Mouse (Mus musculus) MEL (cell line): ENCODE results near the gene Bend4. TPM values are rescaled to one million over a fixed set of nuclear protein-coding genes. Genes with fewer than 3 reads are reported as not detected.

Source experiments
- DNase-seq: peaks from one replicate; pipeline ENCODE4 v3.0.0; 2011; ENCODE audit warnings: low read depth, low spot score
- H3K27ac ChIP-seq: 2 replicates; pipeline ENCODE4 v1.5.1; 2012; ENCODE audit warnings: low read depth, mild to moderate bottlenecking, control low read depth, low read length, moderate library complexity; ENCODE audit not compliant: control insufficient read depth
- H3K27me3 ChIP-seq, 2 experiments: fragments of 150-350 bp in 1 of 2; sonication (generic) in 1 of 2; 2 replicates each; pipeline ENCODE4 v1.6.1; 2012; ENCODE audit warnings: low read length in 2 of 2, mild to moderate bottlenecking in 2 of 2, improper control_type of control experiment in 1 of 2, moderate library complexity in 1 of 2; ENCODE audit not compliant: insufficient read depth in 2 of 2, control insufficient read depth in 1 of 2
- H3K36me3 ChIP-seq, 2 experiments: 2 replicates each; pipeline ENCODE4 v1.6.1; 2012 to 2014; ENCODE audit warnings: low read length in 2 of 2, improper control_type of control experiment in 1 of 2, inconsistent platforms in 1 of 2, mild to moderate bottlenecking in 1 of 2; ENCODE audit not compliant: insufficient read depth in 2 of 2, control insufficient read depth in 1 of 2
- H3K4me1 ChIP-seq, 2 experiments: fragments of 150-350 bp in 1 of 2; sonication (generic) in 1 of 2; 2 replicates each; pipeline ENCODE4 v1.6.1; 2012; ENCODE audit warnings: low read length in 2 of 2, improper control_type of control experiment in 1 of 2, mild to moderate bottlenecking in 1 of 2; ENCODE audit not compliant: insufficient read depth in 2 of 2, control insufficient read depth in 1 of 2
- H3K4me3 ChIP-seq, 2 experiments: fragments of 150-350 bp in 1 of 2; sonication (generic) in 1 of 2; 2 replicates each; pipeline ENCODE4 v1.5.1; 2012; ENCODE audit warnings: low read depth in 2 of 2, low read length in 2 of 2, mild to moderate bottlenecking in 2 of 2, moderate library complexity in 2 of 2, control low read depth in 1 of 2, improper control_type of control experiment in 1 of 2; ENCODE audit not compliant: control insufficient read depth in 1 of 2, insufficient read depth in 1 of 2
- H3K79me2 ChIP-seq: 2 replicates; pipeline ENCODE4 v1.6.1; 2012; ENCODE audit warnings: mild to moderate bottlenecking, low read length, moderate library complexity; ENCODE audit not compliant: control insufficient read depth, poor library complexity, insufficient read depth
- H3K9ac ChIP-seq: 2 replicates; pipeline ENCODE4 v1.6.1; 2012; ENCODE audit warnings: low read depth, mild to moderate bottlenecking, control low read depth, low read length, moderate library complexity; ENCODE audit not compliant: control insufficient read depth, poor library complexity, severe bottlenecking
- H3K9me3 ChIP-seq: fragments of 150-350 bp; sonication (generic); replicated peaks from 2 replicates; pipeline ENCODE4 v1.6.1; 2012; ENCODE audit warnings: mild to moderate bottlenecking, low read length, improper control_type of control experiment, moderate library complexity; ENCODE audit not compliant: insufficient read depth
- CHD2 ChIP-seq: IDR thresholded peaks from 2 replicates; pipeline ENCODE4 v1.6.1; 2011; ENCODE audit warnings: low read length, improper control_type of control experiment
- ETS1 ChIP-seq: IDR thresholded peaks from 2 replicates; pipeline ENCODE4 v1.6.1; 2012; ENCODE audit warnings: low read depth, mild to moderate bottlenecking, inconsistent platforms, low read length, improper control_type of control experiment, moderate library complexity
- GATA1 ChIP-seq: IDR thresholded peaks from 2 replicates; pipeline ENCODE4 v1.6.1; 2011; ENCODE audit warnings: low read depth, low read length, improper control_type of control experiment
- HCFC1 ChIP-seq: IDR thresholded peaks from 2 replicates; pipeline ENCODE4 v1.6.1; 2012; ENCODE audit warnings: low read depth, mild to moderate bottlenecking, inconsistent platforms, low read length, improper control_type of control experiment, moderate library complexity
- KAT2A ChIP-seq: conservative IDR thresholded peaks from 2 replicates; pipeline ENCODE4 v1.6.1; 2012; ENCODE audit warnings: low read depth, low read length, improper control_type of control experiment, inconsistent platforms
- MAX ChIP-seq: IDR thresholded peaks from 2 replicates; pipeline ENCODE4 v1.6.1; 2011; ENCODE audit warnings: low read length, improper control_type of control experiment
- MEF2A ChIP-seq: IDR thresholded peaks from 2 replicates; pipeline ENCODE4 v1.6.1; 2014; ENCODE audit warnings: low read depth, mild to moderate bottlenecking, inconsistent platforms, low read length, improper control_type of control experiment; ENCODE audit not compliant: poor library complexity, insufficient replicate concordance, severe bottlenecking; ENCODE audit errors: extremely low read depth
- MXI1 ChIP-seq: IDR thresholded peaks from 2 replicates; pipeline ENCODE4 v1.6.1; 2011; ENCODE audit warnings: mild to moderate bottlenecking, low read depth, low read length, improper control_type of control experiment
- MYB ChIP-seq: IDR thresholded peaks from 2 replicates; pipeline ENCODE4 v1.6.1; 2011; ENCODE audit warnings: mild to moderate bottlenecking, low read depth, low read length, improper control_type of control experiment
- MYC ChIP-seq: IDR thresholded peaks from 2 replicates; pipeline ENCODE4 v1.6.1; 2011; ENCODE audit warnings: low read depth, mild to moderate bottlenecking, low read length, improper control_type of control experiment, moderate library complexity
- RAD21 ChIP-seq: IDR thresholded peaks from 2 replicates; pipeline ENCODE4 v1.6.1; 2011; ENCODE audit warnings: mild to moderate bottlenecking, low read depth, low read length, improper control_type of control experiment
- SMC3 ChIP-seq: IDR thresholded peaks from 2 replicates; pipeline ENCODE4 v1.6.1; 2011; ENCODE audit warnings: low read depth, low read length, improper control_type of control experiment
- TAL1 ChIP-seq: IDR thresholded peaks from 2 replicates; pipeline ENCODE4 v1.6.1; 2012; ENCODE audit warnings: mild to moderate bottlenecking, inconsistent platforms, low read length, moderate library complexity, mixed read lengths
- TCF12 ChIP-seq: IDR thresholded peaks from 2 replicates; pipeline ENCODE4 v1.6.1; 2014; ENCODE audit warnings: low read depth, mild to moderate bottlenecking, inconsistent platforms, low read length, improper control_type of control experiment, moderate library complexity
- UBTF ChIP-seq: IDR thresholded peaks from 2 replicates; pipeline ENCODE4 v1.6.1; 2012; ENCODE audit warnings: low read depth, mild to moderate bottlenecking, inconsistent platforms, low read length, improper control_type of control experiment, moderate library complexity, borderline replicate concordance; ENCODE audit not compliant: insufficient read depth
- polyA plus RNA-seq, 2 experiments: library from polyadenylated mRNA; stranded (reverse) in 1 of 2; unstranded in 1 of 2; fragments of >175 nt in 1 of 2; fragments of >200 nt in 1 of 2; gene quantifications; 2 replicates each; pipeline versions ENCODE4 v1.2.1 to v1.2.4; 2012; ENCODE audit warnings: low replicate concordance in 2 of 2, low read depth in 1 of 2; ENCODE audit not compliant: insufficient read length in 2 of 2, insufficient read depth in 1 of 2, missing spikeins in 1 of 2
- total RNA-seq: library from RNA; depleted of rRNA; stranded (reverse); fragments of 300-350 nt; gene quantifications from 2 replicates; pipeline ENCODE4 v1.2.3, GENCODE M21; 2012; rRNA removed

The Bend4 gene
- total and polyA plus RNA-seq, 3 experiments: not detected

DNA sequence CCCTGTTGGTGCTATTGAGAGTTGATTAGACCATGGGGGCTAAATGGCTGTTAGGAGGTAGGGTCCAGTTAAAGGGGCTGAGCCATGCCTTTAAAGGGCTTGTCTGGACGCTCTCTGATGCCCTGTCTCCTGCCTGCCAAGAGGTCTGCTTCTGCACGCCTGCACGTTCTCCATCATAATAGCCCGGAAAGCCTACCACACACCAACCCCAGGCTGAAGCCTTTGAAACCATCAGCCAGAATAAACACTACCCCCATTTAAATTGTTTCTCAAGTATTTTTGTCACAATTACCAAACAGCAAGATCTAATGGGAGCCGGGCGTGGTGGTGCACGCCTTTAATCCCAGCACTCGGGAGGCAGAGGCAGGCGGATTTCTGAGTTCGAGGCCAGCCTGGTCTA lies 65.8 kb downstream of the Bend4 start:
- TF ChIP-seq TAL1 (no peak), KAT2A (no peak)
- Histone ChIP-seq H3K27me3 (no peaks in the 10 kb centered on the region), H3K79me2 (no peaks in the 10 kb centered on the region), H3K9ac (no peak overlapping the region), H3K4me1 (no peaks in the 10 kb centered on the region), H3K4me3 (no peak overlapping the region), H3K27ac (no peak overlapping the region), H3K9me3 (no peaks in the 10 kb centered on the region), H3K36me3 (no peaks in the 10 kb centered on the region)
- no peak for DNase-seq

DNA sequence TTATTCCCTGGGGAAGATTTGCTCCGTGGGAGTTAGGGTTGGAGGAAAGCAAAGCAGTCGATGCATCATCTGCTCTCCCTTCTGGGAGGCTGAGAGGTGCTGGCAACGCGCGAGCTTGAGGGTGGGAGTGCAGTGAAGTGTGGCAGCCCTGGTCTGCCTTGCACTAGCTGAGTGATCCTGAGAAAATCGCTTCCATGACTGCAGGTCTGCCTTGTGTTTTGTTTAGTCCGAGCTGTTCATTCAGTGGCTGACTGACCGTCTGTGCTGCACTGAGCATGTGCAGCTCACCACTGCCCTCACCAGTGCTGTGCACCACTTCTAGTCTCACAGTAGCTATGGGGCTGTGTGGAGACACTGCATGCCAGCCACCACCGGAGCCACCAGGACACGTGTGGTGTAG lies 79.2 kb downstream of the Bend4 start:
- Histone ChIP-seq H3K9ac (no peak overlapping the region), H3K4me1 (no peaks in the 10 kb centered on the region), H3K4me3 (no peak overlapping the region), H3K27ac (no peak overlapping the region), H3K9me3 (no peaks in the 10 kb centered on the region), H3K27me3 (no peaks in the 10 kb centered on the region), H3K36me3 (peaks cover 0 to 10% of the 10 kb centered on the region in 2 experiments; a peak in 2 of 4 replicates), H3K79me2 (no peaks in the 10 kb centered on the region)
- no peak for DNase-seq
- TF ChIP-seq TCF12 (no peak), GATA1 (no peak), ETS1 (no peak)

DNA sequence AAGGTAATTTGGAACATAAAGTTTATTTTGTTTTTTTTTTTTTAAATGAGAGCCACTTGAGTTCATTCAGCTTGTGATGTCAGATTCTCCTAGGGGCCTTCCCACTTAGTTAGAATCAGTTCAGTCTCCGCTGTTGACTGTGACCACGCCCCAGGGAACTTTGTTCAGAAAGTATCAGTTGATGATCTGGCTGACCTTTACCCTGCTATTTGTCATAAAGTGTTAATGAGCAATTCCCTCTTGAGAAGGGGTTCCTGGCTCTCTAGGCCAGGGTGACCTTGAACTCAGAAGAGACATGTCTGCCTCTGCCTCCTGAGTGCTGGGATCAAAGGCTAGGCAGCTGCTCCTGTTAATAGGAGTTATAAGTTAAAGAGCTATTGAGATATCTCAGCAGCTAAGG lies 81.0 kb downstream of the Bend4 start:
- Histone ChIP-seq H3K9me3 (no peaks in the 10 kb centered on the region), H3K4me1 (no peaks in the 10 kb centered on the region), H3K9ac (no peak overlapping the region), H3K36me3 (peaks cover 0 to 7% of the 10 kb centered on the region in 2 experiments; a peak in 2 of 4 replicates), H3K27me3 (no peaks in the 10 kb centered on the region), H3K4me3 (no peak overlapping the region), H3K79me2 (no peaks in the 10 kb centered on the region), H3K27ac (no peak overlapping the region)
- TF ChIP-seq CHD2: no peak
- TF ChIP-seq RAD21: no peak
- TF ChIP-seq TAL1: no peak
- TF ChIP-seq MYC: no peak
- TF ChIP-seq SMC3: no peak
- no peak for TF ChIP-seq MAX
- no peak for TF ChIP-seq TCF12
- TF ChIP-seq UBTF: no peak
- no peak for TF ChIP-seq MXI1
- TF ChIP-seq MEF2A: no peak
- no peak for TF ChIP-seq MYB
- TF ChIP-seq HCFC1: no peak
- DNase-seq: no peak

Other genes with a start within 250 kb of the Bend4 start
- gene Tmem33, start 167.7 kb downstream of the Bend4 start, total RNA-seq: 71.1 and 79.3 TPM in 2 replicates
- 100 to 1,000 TPM in 1 of 2 experiments, 10 to 100 TPM in 1; 89.8 to 312 TPM for gene Tmem33, start 167.7 kb downstream of the Bend4 start, polyA plus RNA-seq
- 18.9 and 20.2 TPM in 2 replicates for gene Slc30a9, start 121.4 kb downstream of the Bend4 start, total RNA-seq
- gene Slc30a9, start 121.4 kb downstream of the Bend4 start, polyA plus RNA-seq: 100 to 1,000 TPM in 1 of 2 experiments, 10 to 100 TPM in 1; 37.6 to 284 TPM
- not detected in 2 replicates for gene Shisa3, start 179.6 kb upstream of the Bend4 start, total RNA-seq
- under 1 TPM in 1 of 2 experiments, not detected in 1; 0.06 TPM for gene Shisa3, start 179.6 kb upstream of the Bend4 start, polyA plus RNA-seq